Mouse (Mus musculus) liver, embryonic 14 days (tissue): ENCODE results near the gene Cisd2. TPM values are rescaled to one million over a fixed set of nuclear protein-coding genes. Genes with fewer than 3 reads are reported as not detected.

Experiments
- polyA plus RNA-seq: library from polyadenylated mRNA; depleted of rRNA; stranded (reverse); fragments of >200 nt; gene quantifications from 2 replicates; pipeline ENCODE4 v1.2.3, GENCODE M21; 2012; rRNA removed

Gene Cisd2
- 16.7 and 18.8 TPM in 2 replicates for polyA plus RNA-seq

DNA sequence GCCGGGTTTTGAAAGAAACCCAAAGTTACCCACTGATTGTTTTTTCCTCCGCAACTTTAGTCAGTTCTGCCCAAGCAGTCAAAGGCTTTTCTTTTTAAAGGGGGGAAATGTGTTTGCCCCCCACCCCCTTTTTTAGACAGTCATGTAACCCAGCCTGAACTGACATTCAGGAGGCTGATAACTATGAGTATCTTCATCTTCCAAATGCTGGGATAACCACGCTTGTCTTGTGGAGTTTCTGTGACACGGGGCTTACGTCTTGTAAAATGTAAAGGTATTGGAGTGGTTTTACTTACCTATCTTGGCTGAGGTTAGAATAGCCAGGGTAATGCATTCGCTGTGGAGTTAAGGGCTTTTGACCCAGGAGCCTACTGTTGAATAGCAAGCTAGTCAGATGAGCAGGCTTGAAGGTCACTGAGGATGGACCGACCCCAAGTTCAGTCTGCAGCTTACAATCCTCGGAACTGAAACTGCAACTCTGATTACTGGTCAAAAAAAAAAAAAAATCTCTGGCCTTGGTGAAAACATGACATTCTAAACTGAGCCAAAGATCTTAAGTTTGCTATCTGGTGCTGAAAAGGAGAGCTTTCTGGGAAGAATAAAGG is at the start of gene Cisd2:
Gene Cisd2 (minus strand): TSS at position 318 of the 605 bp plus-strand sequence.

DNA sequence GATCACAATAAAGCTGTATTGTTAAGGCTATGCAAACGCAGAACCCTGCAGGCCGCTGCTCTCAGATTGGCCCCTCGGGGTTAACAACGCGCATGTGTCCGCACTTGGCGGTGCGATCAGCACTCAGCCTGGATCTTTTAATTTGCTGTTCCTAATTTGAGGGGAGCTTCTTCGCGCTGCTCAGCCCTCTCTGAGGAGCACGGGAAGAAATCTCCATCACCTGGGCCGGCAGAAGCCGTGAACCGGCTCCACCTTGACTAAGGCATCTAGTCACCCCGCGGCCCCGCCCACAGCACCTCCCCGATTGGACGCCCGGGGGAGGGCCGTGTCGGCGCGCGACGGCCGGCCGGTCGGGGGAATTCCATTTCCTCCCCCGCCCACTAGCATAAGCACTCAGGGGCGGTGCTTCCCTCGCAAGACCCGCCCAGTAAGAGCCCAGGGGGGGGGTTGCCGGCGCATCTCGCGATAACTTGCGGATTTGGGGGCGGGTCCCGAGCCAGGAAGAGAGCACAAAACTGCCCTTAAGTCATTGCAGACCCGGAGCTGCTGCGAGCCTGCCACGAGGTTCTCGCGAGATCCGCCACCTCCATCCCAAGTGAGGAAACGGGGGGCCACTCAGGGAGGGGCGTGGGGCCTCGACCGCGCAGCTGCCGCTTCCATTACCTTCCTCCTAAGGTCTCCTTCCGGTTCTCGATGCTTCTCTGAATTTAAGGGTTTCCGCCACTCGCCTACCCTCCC is 14.2 kb upstream of the Cisd2 start, which contains the start of gene Ube2d3:
Gene Ube2d3 (plus strand): TSS at position 392 of the 738 bp plus-strand sequence.

Other genes with a start within 250 kb of the Cisd2 start
- gene Cenpe, start 211.4 kb downstream of the Cisd2 start, polyA plus RNA-seq, result 27.1 and 28.5 TPM in 2 replicates
- 0.23 and 0.30 TPM in 2 replicates for gene Bdh2, start 142.7 kb downstream of the Cisd2 start, polyA plus RNA-seq
- gene Slc9b2, start 116.2 kb downstream of the Cisd2 start, polyA plus RNA-seq, result 0.14 and 0.15 TPM in 2 replicates
- 0.03 TPM in 1 of 2 replicates, not detected in the other for gene Slc9b1, start 75.9 kb downstream of the Cisd2 start, polyA plus RNA-seq
- gene Ube2d3, start 14.2 kb upstream of the Cisd2 start, polyA plus RNA-seq, result 109 and 139 TPM in 2 replicates
- 2.2 and 2.5 TPM in 2 replicates for gene Manba, start 61.7 kb upstream of the Cisd2 start, polyA plus RNA-seq